In the genomic region with DNA sequence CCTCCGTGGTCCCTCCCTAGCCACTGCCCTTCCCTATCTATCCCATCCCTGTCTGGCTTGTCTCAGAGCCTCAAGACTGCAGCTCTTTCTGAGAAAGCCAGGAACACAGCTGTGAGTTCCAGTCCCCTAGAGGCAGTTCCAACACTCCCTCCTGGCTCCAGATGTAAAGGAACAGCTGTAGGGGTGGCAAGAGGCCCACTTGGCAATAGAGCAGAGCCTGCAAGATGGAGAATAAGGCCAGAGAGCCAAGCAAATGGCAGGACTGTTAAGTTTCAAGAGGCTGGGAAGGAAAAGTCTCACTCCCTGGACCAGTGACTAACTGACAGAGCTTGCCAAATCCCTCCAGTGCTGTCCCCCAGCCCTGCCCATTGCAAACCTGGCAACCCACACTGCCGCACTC, we compare ENCODE assay signal across 8 mouse cellular contexts.
A peak's percentile ranks its signal among the peaks of the same experiment; 100 is the strongest.
DNase-seq lines count a peak whose midpoint lies in the region; ATAC-seq and TF ChIP-seq lines count a peak whose summit lies in the region.

No protein-coding gene starts in this region.

- H3K4me2 ChIP-seq in hindbrain, postnatal 0 days (ENCODE audit: low read depth, low read length): no peak overlapping the region
- no peak overlapping the region for H3K4me2 ChIP-seq in hindbrain, embryonic 12.5 days (replicated peaks)
- H3K4me2 ChIP-seq in liver, embryonic 13.5 days: no peak overlapping the region
- no peak overlapping the region for H3K4me2 ChIP-seq in forebrain, embryonic 11.5 days (ENCODE audit: low read depth, low read length, severe bottlenecking)

- no peaks in the 10 kb centered on the region for H3K9me3 ChIP-seq in hindbrain, postnatal 0 days (ENCODE audit: low read length)
- H3K9me3 ChIP-seq in hindbrain, embryonic 12.5 days (replicated peaks): no peaks in the 10 kb centered on the region
- no peaks in the 10 kb centered on the region for H3K9me3 ChIP-seq in liver, embryonic 13.5 days (replicated peaks)
- no peaks in the 10 kb centered on the region for H3K9me3 ChIP-seq in forebrain, embryonic 11.5 days (ENCODE audit: control insufficient read depth, low read length)

- H3K27me3 ChIP-seq in hindbrain, postnatal 0 days (ENCODE audit: insufficient read depth, low read length): no peaks in the 10 kb centered on the region
- no peaks in the 10 kb centered on the region for H3K27me3 ChIP-seq in hindbrain, embryonic 12.5 days
- no peaks in the 10 kb centered on the region for H3K27me3 ChIP-seq in liver, embryonic 13.5 days
- no peaks in the 10 kb centered on the region for H3K27me3 ChIP-seq in forebrain, embryonic 11.5 days (ENCODE audit: control insufficient read depth, insufficient read depth, low read length)

- peaks cover 8% of the 10 kb centered on the region; the same call in 1 of the 2 replicates for H3K36me3 ChIP-seq in hindbrain, postnatal 0 days (ENCODE audit: insufficient read depth, low read length)
- H3K36me3 ChIP-seq in hindbrain, embryonic 12.5 days: peaks cover 4% of the 10 kb centered on the region; the same call in 1 of the 2 replicates
- H3K36me3 ChIP-seq in liver, embryonic 13.5 days: peaks cover 64% of the 10 kb centered on the region
- H3K36me3 ChIP-seq in forebrain, embryonic 11.5 days (ENCODE audit: control insufficient read depth, insufficient read depth, low read length): no peaks in the 10 kb centered on the region; the same call in 1 of the 2 replicates

- no peak overlapping the region for H3K9ac ChIP-seq in hindbrain, postnatal 0 days (replicated peaks; ENCODE audit: low read length)
- no peak overlapping the region for H3K9ac ChIP-seq in hindbrain, embryonic 12.5 days
- H3K9ac ChIP-seq in liver, embryonic 13.5 days: no peak overlapping the region
- no peak overlapping the region for H3K9ac ChIP-seq in forebrain, embryonic 11.5 days (ENCODE audit: low read length)

- no peak overlapping the region for H3K4me3 ChIP-seq in hindbrain, postnatal 0 days (ENCODE audit: low read length)
- no peak overlapping the region for H3K4me3 ChIP-seq in hindbrain, embryonic 12.5 days
- H3K4me3 ChIP-seq in liver, embryonic 13.5 days (replicated peaks): no peak overlapping the region
- H3K4me3 ChIP-seq in forebrain, embryonic 11.5 days (ENCODE audit: low read depth, low read length): no peak overlapping the region

- intact Hi-C loops in heart, postnatal 36 days (cut with DNase I): no loop called here

- WGBS in hindbrain, postnatal 0 days: 58% methylated on average over 2 of the region's 2 CpGs
- WGBS in hindbrain, embryonic 12.5 days: 75% methylated on average over 2 of the region's 2 CpGs
- WGBS in liver, embryonic 13.5 days (ENCODE audit: insufficient replicate concordance): 68% methylated on average over 2 of the region's 2 CpGs
- 80% methylated on average over 2 of the region's 2 CpGs for WGBS in forebrain, embryonic 11.5 days

- ATAC-seq in hindbrain, postnatal 0 days: peak; percentile 39
- no peak for ATAC-seq in hindbrain, embryonic 12.5 days (ENCODE audit: low FRiP score)
- 0 out of 2 replicates have a peak, but pooled peaks have one; percentile 29 for ATAC-seq in liver, embryonic 13.5 days (ENCODE audit: low read depth)
- no peak for ATAC-seq in granulocyte monocyte progenitor cell, adult 5-6 weeks (replicated peaks; ENCODE audit: poor library complexity, severe bottlenecking)
- no peak for ATAC-seq in forebrain, embryonic 11.5 days (replicated peaks; ENCODE audit: low FRiP score)

- H3K4me1 ChIP-seq in hindbrain, postnatal 0 days (ENCODE audit: insufficient read depth, low read length): peaks cover 4% of the 10 kb centered on the region; the same call in 1 of the 2 replicates
- peaks cover 18% of the 10 kb centered on the region for H3K4me1 ChIP-seq in hindbrain, embryonic 12.5 days
- H3K4me1 ChIP-seq in liver, embryonic 13.5 days (replicated peaks): peaks cover 23% of the 10 kb centered on the region
- H3K4me1 ChIP-seq in forebrain, embryonic 11.5 days (replicated peaks; ENCODE audit: control insufficient read depth, insufficient read depth, low read length): peaks cover 14% of the 10 kb centered on the region; the same call in 1 of the 2 replicates

- DNase-seq in hindbrain, postnatal 0 days (ENCODE audit: low spot score): peak; percentile 39
- DNase-seq in fat pad, adult 2 months (ENCODE audit: extremely low read depth, low read depth, low spot score): peak; percentile 34
- DNase-seq in heart, postnatal 36 days: peak; percentile 86 to 92
- DNase-seq in liver, embryonic 13.5 days: no peak
- peak; percentile 86 for DNase-seq in testis, postnatal 10 days (ENCODE audit: low spot score)
- DNase-seq in forebrain, embryonic 11.5 days (ENCODE audit: low spot score): no peak

- TF ChIP-seq CTCF in hindbrain, postnatal 0 days (IDR thresholded peaks at IDR 0.05; ENCODE audit: low read depth): no peak

- no peak overlapping the region for H3K27ac ChIP-seq in hindbrain, postnatal 0 days
- H3K27ac ChIP-seq in hindbrain, embryonic 12.5 days: no peak overlapping the region
- peak overlapping the region; percentile 50; the same call in 1 of the 2 replicates for H3K27ac ChIP-seq in liver, embryonic 13.5 days
- no peak overlapping the region for H3K27ac ChIP-seq in forebrain, embryonic 11.5 days (ENCODE audit: low read depth, low read length)

Comparison
In these comparisons a context has a peak if more than half of its experiments do, and no peak if none do; other contexts are left out.
1. ATAC-seq: peak in hindbrain, postnatal 0 days (single experiment) and liver, embryonic 13.5 days (single experiment); none in hindbrain, embryonic 12.5 days (single experiment), granulocyte monocyte progenitor cell, adult 5-6 weeks (single experiment) and forebrain, embryonic 11.5 days (single experiment).
2. DNase-seq: peak in hindbrain, postnatal 0 days (single experiment), fat pad, adult 2 months (single experiment), heart, postnatal 36 days (2 of 2) and testis, postnatal 10 days (single experiment); none in liver, embryonic 13.5 days (single experiment) and forebrain, embryonic 11.5 days (single experiment).